ENCODE assay signal across 8 mouse cellular contexts in the genomic region with DNA sequence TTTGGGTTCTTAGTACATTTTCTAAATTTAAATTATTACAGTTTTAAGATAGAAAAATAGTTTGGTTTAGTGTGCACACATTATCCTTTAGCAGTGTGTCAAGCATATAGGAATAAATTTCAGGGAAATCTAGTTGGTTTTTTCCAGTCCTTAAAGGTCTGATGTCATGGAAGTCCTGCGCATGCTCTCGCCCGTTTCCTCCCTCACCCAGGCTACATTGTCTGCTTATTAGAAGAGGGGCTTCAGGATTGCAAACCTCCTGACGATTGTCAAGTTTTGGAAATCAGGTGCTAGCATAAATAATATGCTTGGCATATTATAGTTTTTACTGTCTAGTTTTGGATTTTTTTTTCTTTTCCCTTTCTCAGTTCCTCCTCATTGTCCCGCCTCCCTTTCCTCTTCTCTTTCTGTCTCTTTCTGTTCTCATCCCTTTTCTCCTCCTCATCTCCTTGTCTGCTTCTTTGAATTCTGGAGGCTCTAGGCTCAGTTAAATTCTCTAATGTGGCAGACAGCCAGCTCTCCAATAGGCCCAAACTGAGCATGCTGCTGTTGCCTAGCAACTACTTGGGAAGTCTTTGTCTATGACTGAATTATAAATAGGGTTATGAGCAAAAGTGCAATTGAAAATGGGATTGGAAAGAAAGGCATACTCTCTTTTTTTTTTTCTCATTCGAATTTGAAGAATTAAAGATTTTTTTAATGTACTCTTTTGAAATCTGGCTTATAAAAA. TPM values are rescaled to one million over a fixed set of nuclear protein-coding genes. Genes with fewer than 3 reads are reported as not detected.
DNase-seq lines count a peak whose midpoint lies in the region; ATAC-seq and TF ChIP-seq lines count a peak whose summit lies in the region.

No protein-coding gene starts in this region.

- 6% methylated on average over 6 of the region's 6 CpGs for WGBS in forebrain, postnatal 0 days
- WGBS in intestine, embryonic 14.5 days: 67% methylated on average over 6 of the region's 6 CpGs

- peak; percentile 48 for DNase-seq in CD4-positive, CD25-positive, alpha-beta regulatory T cell, adult 2 months (ENCODE audit: low read depth, low spot score)
- peak; percentile 95 for DNase-seq in forebrain, postnatal 0 days
- no peak for DNase-seq in intestine, embryonic 14.5 days (ENCODE audit: low spot score)
- peak; percentile 68 to 70 for DNase-seq in left cerebral cortex, postnatal 36 days (ENCODE audit: low spot score in 2 of 2)
- peak; percentile 91 for DNase-seq in right cerebral cortex, adult 18-20 months
- no peak for DNase-seq in ovary, postnatal 14 days (ENCODE audit: low spot score)

- H3K27me3 ChIP-seq in forebrain, postnatal 0 days (ENCODE audit: insufficient read depth, low read length): no peaks in the 10 kb centered on the region
- no peaks in the 10 kb centered on the region for H3K27me3 ChIP-seq in intestine, embryonic 14.5 days (replicated peaks; ENCODE audit: control insufficient read depth, insufficient read depth, low read length)

- TF ChIP-seq CTCF in forebrain, postnatal 0 days (IDR thresholded peaks at IDR 0.05; ENCODE audit: low read depth): no peak

- no peaks in the 10 kb centered on the region for H3K36me3 ChIP-seq in forebrain, postnatal 0 days (ENCODE audit: insufficient read depth)
- H3K36me3 ChIP-seq in intestine, embryonic 14.5 days (ENCODE audit: control insufficient read depth, insufficient read depth, low read length): no peaks in the 10 kb centered on the region

- no peak overlapping the region for H3K4me2 ChIP-seq in forebrain, postnatal 0 days (ENCODE audit: low read depth)
- no peak overlapping the region for H3K4me2 ChIP-seq in intestine, embryonic 14.5 days (ENCODE audit: low read length)

- H3K9me3 ChIP-seq in forebrain, postnatal 0 days (ENCODE audit: low read length): no peaks in the 10 kb centered on the region
- no peaks in the 10 kb centered on the region for H3K9me3 ChIP-seq in intestine, embryonic 14.5 days (ENCODE audit: control insufficient read depth, low read length)

- intact Hi-C loops in left cerebral cortex, postnatal 36 days (cut with DNase I): no loop called here

- H3K9ac ChIP-seq in forebrain, postnatal 0 days: peak overlapping the region; percentile 37; the same call in 1 of the 2 replicates
- no peak overlapping the region for H3K9ac ChIP-seq in intestine, embryonic 14.5 days (ENCODE audit: low read length)

- 0 out of 2 replicates have a peak overlapping the region, but pooled peaks have one; percentile 37 for H3K27ac ChIP-seq in brown adipose tissue, adult 24 weeks (replicated peaks; ENCODE audit: low read depth, low read length)
- H3K27ac ChIP-seq in forebrain, postnatal 0 days (ENCODE audit: low read depth, low read length): peak overlapping the region; percentile 94
- H3K27ac ChIP-seq in intestine, embryonic 14.5 days (ENCODE audit: low read depth): peak overlapping the region; percentile 57

- peaks cover 10% of the 10 kb centered on the region for H3K4me1 ChIP-seq in brown adipose tissue, adult 24 weeks (ENCODE audit: control insufficient read depth, insufficient read depth, insufficient read length, low read length)
- H3K4me1 ChIP-seq in forebrain, postnatal 0 days (ENCODE audit: insufficient read depth): peaks cover 16% of the 10 kb centered on the region
- H3K4me1 ChIP-seq in intestine, embryonic 14.5 days (replicated peaks; ENCODE audit: control insufficient read depth, insufficient read depth, low read length): peaks cover 3% of the 10 kb centered on the region; the same call in 1 of the 2 replicates

- ATAC-seq in CD4-positive, CD25-positive, alpha-beta regulatory T cell, adult 4 months: no peak
- ATAC-seq in forebrain, postnatal 0 days: peak; percentile 91
- no peak; the same call in 1 of the 2 replicates for ATAC-seq in intestine, embryonic 14.5 days (replicated peaks; ENCODE audit: low FRiP score, low TSS enrichment, low read depth)

- no peak overlapping the region for H3K4me3 ChIP-seq in brown adipose tissue, adult 24 weeks (ENCODE audit: insufficient read depth, low read depth, low read length)
- no peak overlapping the region for H3K4me3 ChIP-seq in forebrain, postnatal 0 days (ENCODE audit: low read depth, low read length)
- no peak overlapping the region for H3K4me3 ChIP-seq in intestine, embryonic 14.5 days (ENCODE audit: low read depth, low read length)

RNA-seq across cellular contexts. Expression of a gene that starts 42.2 kb away (rescaled TPM):
- 100 to 1,000 TPM in 1 of 2 experiments, 10 to 100 TPM in 1; 96.5 to 115 TPM for polyA plus RNA-seq in CD4-positive, CD25-positive, alpha-beta regulatory T cell, adult 4 months (2017; shearing (Covaris generic))
- 13.8 and 15.4 TPM in 2 replicates for polyA plus RNA-seq in brown adipose tissue, adult 24 weeks (2012; ENCODE audit: insufficient read depth, insufficient read length, missing spikeins)
- 35.0 and 54.8 TPM in 2 replicates for total RNA-seq in forebrain, postnatal 0 days (2014; rRNA removed)
- 12.6 and 23.5 TPM in 2 replicates for polyA plus RNA-seq in forebrain, postnatal 0 days (2015; fragmentation: Nextera tagmentation; extraction: Ambion mirVana)
- 32.9 and 36.0 TPM in 2 replicates for polyA plus RNA-seq in intestine, embryonic 14.5 days (2014; fragmentation: Nextera tagmentation; extraction: Ambion mirVana)
- 100 to 1,000 TPM; 102 to 125 TPM for total RNA-seq in left cerebral cortex, postnatal 36 days (2021)

Comparison
In these comparisons a context has a peak if more than half of its experiments do, and no peak if none do; other contexts are left out.
1. DNase-seq: peak in CD4-positive, CD25-positive, alpha-beta regulatory T cell, adult 2 months (single experiment), forebrain, postnatal 0 days (single experiment), left cerebral cortex, postnatal 36 days (2 of 2) and right cerebral cortex, adult 18-20 months (single experiment); none in intestine, embryonic 14.5 days (single experiment) and ovary, postnatal 14 days (single experiment).
2. H3K27ac ChIP-seq: peak in every context shown above with its lines; median percentile 94 in forebrain, postnatal 0 days; 57 in intestine, embryonic 14.5 days; 37 in brown adipose tissue, adult 24 weeks.